Mouse (Mus musculus) Patski (cell line): ENCODE data around the gene Hoxd12. TPM values are rescaled to one million over a fixed set of nuclear protein-coding genes. Genes with fewer than 3 reads are reported as not detected.

Experiments used
- ATAC-seq: fragments of 100-300 bp; one replicate; pipeline ENCODE4 v1.8.0; 2021
- CTCF ChIA-PET: fragments of 350-600 bp; sonication (Branson Sonifier 250); formaldehyde crosslinking; loops from one replicate; lab custom pipeline; 2022; ENCODE audit warnings: inconsistent platforms; lab: Charles Lee
- POLR2A ChIA-PET: fragments of 350-600 bp; sonication (Branson Sonifier 250); formaldehyde crosslinking; loops from one replicate; lab custom pipeline; 2022; ENCODE audit warnings: antibody characterized with exemption, inconsistent platforms; lab: Charles Lee
- DNase-seq: peaks from one replicate; pipeline ENCODE4 v3.0.0-alpha.2; 2011; ENCODE audit warnings: low read depth, low spot score
- H3K27me3 ChIP-seq: fragments of 371-371 bp; one replicate; pipeline ENCODE4 v1.5.1; 2021
- CTCF ChIP-seq: fragments of 100-300 bp; IDR thresholded peaks from one replicate; pipeline ENCODE4 v1.5.1; 2021
- in situ Hi-C: fragments of 300-500 bp; cut with MboI; formaldehyde crosslinking; loops from 3 replicates; pipeline ENCODE4 v1.11.1; 2018; ENCODE audit warnings: low pct_unique_long_range_greater_than_20kb, mixed read lengths
- polyA plus RNA-seq: library from polyadenylated mRNA; unstranded; gene quantifications from one replicate; pipeline ENCODE4 v1.2.3, GENCODE M21; 2021

Gene Hoxd12
- polyA plus RNA-seq, 1 experiment from 2014 or later, result not detected

DNA sequence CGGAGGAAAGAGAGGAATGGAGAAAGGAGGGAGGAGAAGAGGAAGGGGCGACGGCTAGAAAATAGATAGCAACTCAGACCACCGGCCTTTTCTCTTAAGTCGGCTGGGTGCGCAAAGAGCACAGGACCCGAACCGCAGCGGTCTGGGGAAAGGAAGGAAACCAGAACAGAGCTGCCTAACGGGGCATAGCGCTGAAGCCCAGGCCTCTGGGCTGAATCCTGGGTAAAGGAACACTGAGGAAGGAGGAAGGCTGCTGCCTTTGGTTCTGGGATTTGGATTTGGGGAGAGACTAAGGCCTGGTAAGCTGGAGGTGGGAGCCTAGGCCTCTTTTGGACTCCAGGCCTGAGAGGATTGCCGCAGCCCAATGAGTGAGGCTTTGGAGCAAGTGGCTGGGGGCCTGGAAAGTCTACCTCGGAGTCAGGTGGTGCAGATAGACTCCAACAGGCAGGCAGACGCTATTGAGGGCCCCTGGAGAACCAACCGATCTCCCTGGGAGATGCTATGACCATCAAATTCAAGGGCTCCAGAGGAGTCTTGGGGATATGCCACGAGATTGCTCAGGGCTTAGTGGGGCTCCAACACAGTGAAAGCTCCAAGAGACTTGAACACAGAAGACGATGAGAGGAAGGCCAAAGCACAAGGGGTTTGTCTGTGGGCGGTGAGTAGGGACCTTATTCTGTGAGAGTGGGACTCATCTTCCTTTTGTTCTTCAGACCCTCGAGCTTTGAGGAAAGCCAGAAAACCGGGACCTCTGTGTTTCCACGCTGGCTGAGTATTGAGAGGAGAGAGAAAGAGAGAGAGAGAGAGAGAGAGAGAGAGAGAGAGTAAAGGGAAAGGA lies 6.0 kb downstream of the Hoxd12 start:
- in situ Hi-C loops, result loop anchor here (25.0 kb wide), 1 partner anchor 1082 kb away; no protein-coding TSS in a partner anchor
- H3K27me3 ChIP-seq, result peaks cover 35% of the 10 kb centered on the region
- no peak for TF ChIP-seq CTCF
- ChIA-PET POLR2A (no interaction called here), CTCF (no interaction called here)
- no peak for ATAC-seq
- DNase-seq, result no peak

DNA sequence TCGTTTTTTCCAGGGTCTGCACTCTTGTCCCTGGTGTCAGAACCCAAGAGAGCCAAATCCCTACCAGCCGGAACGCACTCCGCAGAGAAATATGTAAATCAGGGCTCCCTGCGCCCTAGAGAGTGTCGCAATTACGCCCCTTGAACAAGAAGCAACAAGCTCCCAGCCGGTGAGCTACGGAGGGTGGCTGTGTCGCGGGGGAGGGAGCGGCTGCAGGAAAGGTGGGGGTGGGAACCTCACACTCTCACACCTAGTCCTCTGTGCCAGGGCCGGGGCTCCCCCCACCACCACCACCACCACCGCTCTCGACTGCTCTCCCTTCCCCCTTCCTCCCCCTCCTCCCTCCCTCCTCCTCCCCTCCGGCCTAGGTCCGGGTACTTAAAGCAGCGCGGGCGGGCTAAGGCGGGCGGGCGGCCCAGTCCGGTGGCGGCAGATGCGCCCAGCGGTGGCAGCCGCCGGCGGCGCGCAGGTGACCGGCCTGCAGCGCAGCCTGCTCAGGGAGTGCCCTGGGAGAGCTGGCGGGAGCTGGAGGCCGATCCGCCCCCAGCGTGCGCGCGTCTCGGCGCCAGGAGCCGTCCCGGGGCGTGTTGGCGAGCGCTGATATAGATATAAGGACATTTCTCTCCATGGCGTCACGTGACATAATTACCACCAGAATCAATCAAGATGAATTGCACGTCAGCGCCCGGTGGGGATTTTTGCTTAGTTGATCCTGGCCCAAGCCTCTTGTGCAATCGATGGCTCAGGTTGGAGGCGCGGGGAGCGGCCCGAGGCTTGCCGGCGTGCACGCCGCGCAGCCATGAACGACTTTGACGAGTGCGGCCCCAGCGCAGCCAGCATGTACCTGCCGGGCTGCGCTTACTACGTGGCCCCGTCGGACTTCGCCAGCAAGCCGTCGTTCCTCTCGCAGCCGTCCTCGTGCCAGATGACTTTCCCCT lies 7.0 kb downstream of the Hoxd12 start:
- DNase-seq (no peak), ATAC-seq (no peak)
- CTCF ChIA-PET, result no interaction called here
- POLR2A ChIA-PET, result no interaction called here
- TF ChIP-seq CTCF, result no peak
- H3K27me3 ChIP-seq, result peaks cover 45% of the 10 kb centered on the region
- in situ Hi-C loops, result loop anchor here (25.0 kb wide), 1 partner anchor 1080 kb away; no protein-coding TSS in a partner anchor

DNA sequence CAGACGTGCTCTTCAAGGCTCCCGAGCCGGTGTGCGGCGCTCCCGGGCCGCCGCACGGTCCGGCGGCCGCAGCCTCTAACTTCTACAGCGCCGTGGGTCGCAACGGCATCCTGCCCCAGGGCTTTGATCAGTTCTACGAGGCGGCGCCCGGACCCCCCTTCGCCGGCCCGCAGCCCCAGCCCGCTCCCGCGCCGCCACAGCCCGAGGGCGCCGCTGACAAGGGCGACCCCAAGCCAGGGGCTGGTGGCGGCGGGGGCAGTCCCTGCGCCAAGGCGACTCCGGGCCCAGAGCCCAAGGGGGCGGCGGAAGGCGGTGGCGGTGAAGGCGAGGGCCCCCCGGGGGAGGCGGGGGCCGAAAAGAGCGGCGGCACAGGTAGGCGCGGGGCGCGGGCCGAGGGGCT lies 8.0 kb downstream of the Hoxd12 start:
- in situ Hi-C loops, result loop anchor here (25.0 kb wide), 1 partner anchor 1080 kb away; no protein-coding TSS in a partner anchor
- H3K27me3 ChIP-seq, result peaks cover 54% of the 10 kb centered on the region

DNA sequence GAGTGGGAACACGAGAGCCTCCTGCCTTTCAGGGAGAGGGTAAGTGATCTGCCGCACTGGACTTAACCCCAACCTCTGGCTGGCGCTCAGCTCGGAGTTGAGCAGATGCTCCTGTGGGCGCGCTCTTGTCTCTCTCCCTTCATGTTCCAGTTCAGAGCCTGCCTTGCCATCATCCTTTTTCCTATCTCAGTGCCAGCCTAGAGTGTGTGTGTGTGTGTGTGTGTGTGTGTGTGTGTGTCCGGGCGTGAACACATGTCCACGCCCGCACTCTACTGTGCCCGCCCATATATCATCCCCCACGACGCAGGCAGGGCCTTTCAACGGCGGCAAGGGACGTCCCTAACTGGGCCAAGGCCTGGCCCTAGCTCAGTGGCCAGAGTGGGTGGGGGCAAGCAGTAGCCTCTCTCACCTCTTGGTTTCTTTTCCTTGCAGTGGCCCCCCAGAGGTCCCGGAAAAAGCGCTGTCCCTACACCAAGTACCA lies 8.7 kb downstream of the Hoxd12 start:
- TF ChIP-seq CTCF, result no peak
- CTCF ChIA-PET, result no interaction called here
- no peak for ATAC-seq
- H3K27me3 ChIP-seq, result peaks cover 56% of the 10 kb centered on the region
- POLR2A ChIA-PET, result no interaction called here
- no peak for DNase-seq
- in situ Hi-C loops, result loop anchor here (25.0 kb wide), 1 partner anchor 1079 kb away; no protein-coding TSS in a partner anchor

More for the DNA sequence above, 8.0 kb downstream of the Hoxd12 start:
- no peak for ATAC-seq
- no peak for TF ChIP-seq CTCF
- POLR2A ChIA-PET, result no interaction called here
- CTCF ChIA-PET, result no interaction called here
- no peak for DNase-seq

DNA sequence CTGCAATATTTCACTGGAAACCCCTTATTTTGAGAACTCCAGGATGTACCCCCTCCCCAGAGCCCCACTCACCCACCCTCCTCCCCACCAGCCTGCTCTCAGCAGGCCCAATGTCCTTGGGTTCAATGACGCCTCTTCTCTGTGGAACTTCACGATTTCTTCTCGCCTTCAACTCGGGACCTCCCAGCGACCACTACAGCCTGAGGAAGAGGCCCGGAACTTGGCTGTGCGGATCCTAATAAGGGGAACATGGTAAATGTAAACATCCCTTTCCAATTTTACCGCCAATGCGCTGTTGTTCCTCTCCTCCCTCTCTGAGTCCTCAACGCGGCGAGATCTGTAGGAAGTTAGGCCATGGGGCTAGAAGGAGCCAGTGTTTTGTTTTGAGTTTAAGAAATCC lies 9.3 kb downstream of the Hoxd12 start:
- ChIA-PET CTCF (no interaction called here), POLR2A (no interaction called here)
- no peak for TF ChIP-seq CTCF
- H3K27me3 ChIP-seq, result peaks cover 62% of the 10 kb centered on the region
- no peak for DNase-seq
- in situ Hi-C loops, result loop anchor here (25.0 kb wide), 1 partner anchor 1078 kb away; no protein-coding TSS in a partner anchor
- no peak for ATAC-seq

DNA sequence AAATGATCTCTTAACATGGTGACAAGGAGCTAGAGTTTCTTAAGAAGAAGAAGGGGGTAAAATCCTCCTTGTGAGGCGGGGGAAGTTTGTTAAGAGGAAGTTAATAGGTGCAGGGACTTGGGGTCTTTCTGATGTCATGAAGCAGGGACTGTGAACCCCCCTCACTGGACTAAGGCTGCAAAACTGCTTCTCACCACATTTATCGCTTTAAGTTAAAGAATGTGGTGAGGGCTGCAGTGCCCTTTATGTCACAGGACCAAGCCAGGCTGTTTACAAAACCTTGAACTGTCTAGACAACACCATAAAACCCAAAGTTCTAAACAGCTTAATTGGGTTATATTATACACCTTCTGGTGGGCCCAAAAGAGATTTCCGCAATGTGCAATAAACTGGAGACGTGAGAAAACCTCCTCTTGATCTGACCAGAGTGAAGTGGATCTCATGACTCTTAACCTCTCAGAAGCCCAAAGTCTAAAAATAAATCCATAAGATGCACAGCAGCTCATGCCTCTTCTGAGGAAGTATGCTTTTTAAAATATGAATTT lies 10.3 kb downstream of the Hoxd12 start:
- in situ Hi-C loops, result loop anchor here (25.0 kb wide), 1 partner anchor 1077 kb away; no protein-coding TSS in a partner anchor
- CTCF ChIA-PET, result interaction anchor here (1.0 to 2.0 kb wide), 2 partner anchors 8 to 10 kb away, joined by 3 to 6 read pairs; no protein-coding TSS in a partner anchor
- TF ChIP-seq CTCF, result no peak
- no peak for DNase-seq
- POLR2A ChIA-PET, result interaction anchor here (0.6 kb wide), 1 partner anchor 56 kb away, joined by 3 read pairs; no protein-coding TSS in a partner anchor
- H3K27me3 ChIP-seq, result peaks cover 69% of the 10 kb centered on the region
- no peak for ATAC-seq

DNA sequence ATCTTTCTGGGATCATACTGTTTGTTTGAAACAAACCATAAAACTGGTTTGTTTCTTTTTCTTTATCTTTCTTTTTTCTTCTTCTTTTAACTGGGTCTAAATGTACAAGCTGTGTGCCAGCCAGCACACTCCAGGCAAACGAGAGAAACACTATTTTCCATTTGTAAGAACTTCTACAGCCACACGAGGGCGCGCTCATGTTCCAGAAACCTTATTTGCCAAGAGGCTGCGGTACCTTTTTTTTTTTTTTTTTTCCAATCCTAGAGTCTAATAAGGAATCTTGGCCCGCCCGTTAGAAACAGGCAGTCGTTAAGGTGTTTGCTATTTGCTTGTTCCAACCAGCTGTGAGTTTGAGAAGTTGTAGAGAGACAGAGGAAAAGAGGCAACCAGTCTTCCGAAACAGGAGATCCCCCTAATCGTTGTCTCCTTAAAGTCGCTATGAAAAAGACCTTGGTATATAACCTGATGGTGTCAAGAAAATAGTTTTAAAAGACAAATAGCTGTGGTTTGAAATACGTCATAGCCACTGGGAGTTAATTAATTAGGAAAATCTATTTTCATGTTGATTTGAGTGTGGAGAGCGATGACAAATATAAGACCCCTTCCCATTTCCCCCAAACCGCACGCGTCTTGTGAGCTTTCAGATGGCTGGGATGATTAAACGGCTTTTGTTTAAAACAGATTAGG lies 11.6 kb downstream of the Hoxd12 start:
- DNase-seq (no peak), ATAC-seq (peak; percentile 62)
- ChIA-PET POLR2A (no interaction called here), CTCF (interaction anchor here (0.7 to 2.0 kb wide), 4 partner anchors 9 to 167 kb away, joined by 3 to 6 read pairs (median 4); no protein-coding TSS in a partner anchor)
- TF ChIP-seq CTCF, result no peak
- peaks cover 74% of the 10 kb centered on the region for H3K27me3 ChIP-seq
- in situ Hi-C loops, result loop anchor here (25.0 kb wide), 1 partner anchor 1076 kb away; no protein-coding TSS in a partner anchor

DNA sequence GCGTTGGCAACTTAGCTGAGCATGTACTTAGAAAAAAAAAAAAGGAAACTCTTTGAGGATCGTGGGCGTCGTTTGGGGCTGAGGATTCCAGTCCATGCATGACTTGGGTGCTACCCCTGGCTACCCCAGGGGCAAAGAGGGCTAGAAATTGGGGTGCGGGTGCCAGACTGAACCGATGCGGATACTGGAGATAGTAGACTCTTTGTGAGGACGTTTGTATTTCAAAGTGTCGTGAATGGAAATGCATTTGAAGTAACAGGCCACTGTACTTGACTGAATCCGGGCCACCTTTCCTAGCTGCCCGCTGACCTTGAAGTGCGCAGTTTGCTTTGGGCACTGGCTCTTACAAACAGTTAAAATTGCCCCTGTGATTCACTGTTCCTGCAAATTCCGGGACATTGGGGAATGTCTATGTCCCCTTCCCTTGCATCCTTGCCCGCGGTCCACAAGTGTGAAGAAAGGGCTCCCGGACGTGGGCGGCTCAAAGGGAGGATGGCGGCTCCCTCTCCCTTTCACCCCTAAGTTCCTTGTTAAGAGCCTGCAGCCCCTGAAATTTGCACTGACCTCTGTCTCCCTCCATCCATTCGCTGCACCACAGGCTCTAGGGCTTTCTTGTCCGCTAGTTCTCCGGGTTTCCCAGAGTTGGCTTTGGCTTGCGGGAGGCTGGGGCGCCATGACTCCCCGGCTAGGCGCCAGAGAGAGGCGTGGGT lies 12.3 kb downstream of the Hoxd12 start:
- ChIA-PET POLR2A (no interaction called here), CTCF (interaction anchor here (0.7 to 2.0 kb wide), 3 partner anchors 10 to 166 kb away, joined by 3 to 6 read pairs (median 4); no protein-coding TSS in a partner anchor)
- peaks cover 79% of the 10 kb centered on the region for H3K27me3 ChIP-seq
- DNase-seq (no peak), ATAC-seq (no peak)
- in situ Hi-C loops, result loop anchor here (25.0 kb wide), 1 partner anchor 1075 kb away; no protein-coding TSS in a partner anchor
- TF ChIP-seq CTCF, result no peak
